Mouse (Mus musculus): ENCODE measurements at regions not wholly inside any gene's neighbourhood (a gene's known extent, or its start where the extent isn't known, plus 50 kb on each side); places are given as distances from the start of the nearest gene placed in this dataset.

- Histone ChIP-seq H3K4me1 (ENCODE audit: control insufficient read depth, insufficient read depth, low read length) (no peaks in the 10 kb centered on the region; the same call in 1 of the 2 replicates), H3K4me3 (ENCODE audit: insufficient read depth, low read depth, low read length) (no peak overlapping the region), H3K79me2 (ENCODE audit: control insufficient read depth, insufficient read depth, low read length) (no peaks in the 10 kb centered on the region), H3K36me3 (ENCODE audit: control insufficient read depth, insufficient read depth, low read length) (no peaks in the 10 kb centered on the region), H3K9ac (ENCODE audit: low read depth, low read length) (no peak overlapping the region), H3K27ac (replicated peaks; ENCODE audit: insufficient read depth, low read depth, low read length) (no peak overlapping the region), H3K27me3 (ENCODE audit: control insufficient read depth, insufficient read depth, low read length) (no peaks in the 10 kb centered on the region)
- TF ChIP-seq POLR2A (IDR thresholded peaks at IDR 0.05; ENCODE audit: extremely low read depth, insufficient read depth, low read length), result no peak
- TF ChIP-seq CTCF (IDR thresholded peaks at IDR 0.05; ENCODE audit: low read depth, low read length), result no peak
- 90% methylated on average over 10 of the region's 10 CpGs for WGBS
- no peak for DNase-seq (ENCODE audit: extremely low read depth, low read depth, low spot score)
These were observed 232.4 kb downstream of the Sox9 start for GRCm38 (mm10) chr11:113014186-113015010.

DNA sequence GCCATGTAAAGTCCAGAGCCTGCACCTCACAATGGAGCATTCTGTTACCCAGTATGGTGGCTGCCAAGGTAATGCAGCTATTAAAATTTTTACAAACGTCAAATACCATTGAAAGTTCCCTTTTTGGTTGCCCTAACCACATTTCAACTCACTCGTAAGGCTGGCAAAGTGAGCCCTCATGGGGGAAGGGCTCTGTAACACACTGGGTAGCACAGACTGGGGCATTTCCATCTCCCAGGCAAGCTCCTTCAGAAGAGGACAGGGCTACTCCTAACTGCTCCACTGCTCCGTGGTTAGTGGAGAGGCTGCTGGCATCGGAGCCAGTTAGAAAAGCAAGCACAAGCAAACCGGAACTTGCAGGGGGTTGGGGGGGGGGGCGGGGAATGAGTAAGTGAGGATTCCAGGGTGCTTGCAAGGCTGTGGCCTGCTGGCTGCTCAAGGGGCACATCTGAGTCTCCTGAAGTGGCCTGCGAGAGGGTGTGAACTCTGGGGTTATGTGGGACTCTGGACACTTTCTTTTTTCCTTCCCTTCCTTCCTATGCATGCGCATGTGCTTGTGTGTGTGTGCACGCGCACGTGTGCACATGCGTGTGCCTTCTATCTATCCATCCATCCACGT lies 233.8 kb downstream of the Sox9 start:
- Histone ChIP-seq H3K27ac (replicated peaks; ENCODE audit: insufficient read depth, low read depth, low read length) (no peak overlapping the region), H3K79me2 (ENCODE audit: control insufficient read depth, insufficient read depth, low read length) (no peaks in the 10 kb centered on the region), H3K9ac (ENCODE audit: low read depth, low read length) (no peak overlapping the region), H3K27me3 (ENCODE audit: control insufficient read depth, insufficient read depth, low read length) (no peaks in the 10 kb centered on the region), H3K4me1 (ENCODE audit: control insufficient read depth, insufficient read depth, low read length) (no peaks in the 10 kb centered on the region), H3K36me3 (ENCODE audit: control insufficient read depth, insufficient read depth, low read length) (no peaks in the 10 kb centered on the region), H3K4me3 (ENCODE audit: insufficient read depth, low read depth, low read length) (no peak overlapping the region)
- WGBS, result 68% methylated on average over 13 of the region's 13 CpGs
- TF ChIP-seq POLR2A (IDR thresholded peaks at IDR 0.05; ENCODE audit: extremely low read depth, insufficient read depth, low read length) (no peak), CTCF (IDR thresholded peaks at IDR 0.05; ENCODE audit: low read depth, low read length) (no peak)
- no peak for DNase-seq (ENCODE audit: extremely low read depth, low read depth, low spot score)

DNA sequence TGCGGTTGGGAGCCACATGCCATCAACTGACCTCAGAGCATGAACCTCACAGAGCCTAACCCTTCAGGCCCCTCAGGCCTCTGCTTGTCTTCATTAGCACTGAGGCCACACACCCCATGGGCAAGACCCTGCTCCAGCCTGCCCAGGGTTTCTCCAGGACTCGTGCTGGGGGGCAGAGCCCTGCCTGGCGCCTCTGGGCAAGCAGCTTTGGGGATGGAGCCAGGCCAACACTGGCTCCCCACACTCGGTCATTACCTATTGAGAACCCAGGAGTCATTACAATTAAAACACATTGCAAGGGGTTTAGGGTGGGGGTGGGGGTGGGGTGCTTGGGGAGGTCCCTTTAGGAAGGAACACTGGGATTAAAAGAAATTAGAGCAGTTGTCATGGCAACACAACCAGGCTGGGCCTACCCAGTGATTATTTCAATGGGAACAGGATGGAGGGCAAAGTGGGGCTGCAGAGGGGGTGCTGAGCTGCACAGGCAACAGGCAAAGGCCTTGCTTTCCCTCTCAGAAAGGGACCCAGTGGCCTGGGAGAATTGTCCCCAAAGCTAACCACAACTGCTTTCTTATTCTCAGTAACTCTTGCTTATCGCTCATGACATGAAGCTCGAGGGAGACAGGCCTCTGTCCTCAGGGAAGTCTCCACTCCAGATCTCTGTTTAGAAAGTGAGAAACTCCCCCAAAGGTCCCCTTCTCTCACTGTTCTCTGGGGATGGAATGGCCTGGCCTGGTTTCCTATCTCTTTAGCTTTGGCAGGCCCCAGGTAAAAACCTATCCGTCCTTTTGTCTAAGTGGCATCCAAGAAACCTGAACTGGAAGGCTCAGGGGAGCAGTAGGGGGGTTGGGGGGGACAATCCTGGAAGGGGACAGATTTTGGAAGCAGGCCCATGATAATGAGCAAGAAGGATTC lies 235.0 kb downstream of the Sox9 start:
- TF ChIP-seq POLR2A (IDR thresholded peaks at IDR 0.05; ENCODE audit: extremely low read depth, insufficient read depth, low read length), result no peak
- TF ChIP-seq CTCF (IDR thresholded peaks at IDR 0.05; ENCODE audit: low read depth, low read length), result no peak
- Histone ChIP-seq H3K4me3 (ENCODE audit: insufficient read depth, low read depth, low read length) (no peak overlapping the region), H3K4me1 (ENCODE audit: control insufficient read depth, insufficient read depth, low read length) (no peaks in the 10 kb centered on the region), H3K9ac (ENCODE audit: low read depth, low read length) (no peak overlapping the region), H3K27me3 (ENCODE audit: control insufficient read depth, insufficient read depth, low read length) (no peaks in the 10 kb centered on the region), H3K36me3 (ENCODE audit: control insufficient read depth, insufficient read depth, low read length) (no peaks in the 10 kb centered on the region), H3K27ac (replicated peaks; ENCODE audit: insufficient read depth, low read depth, low read length) (no peak overlapping the region), H3K79me2 (ENCODE audit: control insufficient read depth, insufficient read depth, low read length) (no peaks in the 10 kb centered on the region)
- DNase-seq (ENCODE audit: extremely low read depth, low read depth, low spot score), result no peak
- WGBS, result 95% methylated on average over 7 of the region's 7 CpGs

DNA sequence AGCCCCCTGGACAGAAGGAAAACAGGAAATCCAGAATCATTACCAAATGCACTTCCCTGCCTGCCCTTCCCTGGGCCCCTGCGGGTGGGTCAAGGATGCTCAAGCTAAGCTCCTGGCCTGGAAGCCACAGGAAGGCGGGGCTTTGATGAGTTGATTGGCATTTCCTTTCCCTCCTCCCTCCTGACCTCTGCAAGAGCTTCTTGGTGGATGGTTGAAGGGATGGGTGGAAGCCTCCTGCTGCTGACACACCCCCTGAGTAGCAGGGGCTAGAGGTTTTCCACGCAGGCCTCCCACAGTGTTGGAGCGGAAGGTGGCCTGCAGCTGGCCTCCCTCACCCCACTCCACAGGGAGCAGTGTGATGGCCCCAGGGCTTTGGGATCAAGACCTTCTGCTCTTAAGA lies 239.5 kb downstream of the Sox9 start:
- Histone ChIP-seq H3K36me3 (ENCODE audit: control insufficient read depth, insufficient read depth, low read length) (no peaks in the 10 kb centered on the region), H3K4me3 (ENCODE audit: insufficient read depth, low read depth, low read length) (no peak overlapping the region), H3K4me1 (ENCODE audit: control insufficient read depth, insufficient read depth, low read length) (no peaks in the 10 kb centered on the region), H3K9ac (ENCODE audit: low read depth, low read length) (no peak overlapping the region), H3K79me2 (ENCODE audit: control insufficient read depth, insufficient read depth, low read length) (no peaks in the 10 kb centered on the region), H3K27ac (replicated peaks; ENCODE audit: insufficient read depth, low read depth, low read length) (no peak overlapping the region), H3K27me3 (ENCODE audit: control insufficient read depth, insufficient read depth, low read length) (no peaks in the 10 kb centered on the region)
- TF ChIP-seq CTCF (IDR thresholded peaks at IDR 0.05; ENCODE audit: low read depth, low read length), result no peak
- no peak for TF ChIP-seq POLR2A (IDR thresholded peaks at IDR 0.05; ENCODE audit: extremely low read depth, insufficient read depth, low read length)
- DNase-seq (ENCODE audit: extremely low read depth, low read depth, low spot score), result no peak
- WGBS, result 71% methylated on average over 4 of the region's 4 CpGs

- DNase-seq (ENCODE audit: extremely low read depth, low read depth, low spot score), result no peak
These were observed 245.0 kb downstream of the Sox9 start for GRCm38 (mm10) chr11:113026994-113027393.

More at GRCm38 (mm10) chr11:113026994-113027393, 245.0 kb downstream of the Sox9 start:
- Histone ChIP-seq H3K27ac (replicated peaks; ENCODE audit: insufficient read depth, low read depth, low read length) (no peak overlapping the region), H3K4me1 (ENCODE audit: control insufficient read depth, insufficient read depth, low read length) (no peaks in the 10 kb centered on the region), H3K27me3 (ENCODE audit: control insufficient read depth, insufficient read depth, low read length) (no peaks in the 10 kb centered on the region), H3K36me3 (ENCODE audit: control insufficient read depth, insufficient read depth, low read length) (no peaks in the 10 kb centered on the region), H3K79me2 (ENCODE audit: control insufficient read depth, insufficient read depth, low read length) (no peaks in the 10 kb centered on the region), H3K4me3 (ENCODE audit: insufficient read depth, low read depth, low read length) (no peak overlapping the region), H3K9ac (ENCODE audit: low read depth, low read length) (no peak overlapping the region)
- TF ChIP-seq POLR2A (IDR thresholded peaks at IDR 0.05; ENCODE audit: extremely low read depth, insufficient read depth, low read length) (no peak), CTCF (IDR thresholded peaks at IDR 0.05; ENCODE audit: low read depth, low read length) (no peak)
- 60% methylated on average over 6 of the region's 6 CpGs for WGBS
